Mouse (Mus musculus) spleen, postnatal 36 days (tissue): ENCODE measurements at regions not wholly inside any gene's neighbourhood (a gene's known extent, or its start where the extent isn't known, plus 50 kb on each side); places are given as distances from the start of the nearest gene placed in this dataset.
A peak's percentile ranks its signal among the peaks of the same experiment; 100 is the strongest.

Source experiments
- DNase-seq, 2 experiments: peaks; one replicate each; pipeline ENCODE4 v3.0.0; 2022; ENCODE audit warnings: low spot score in 2 of 2, mixed read lengths in 1 of 2

DNA sequence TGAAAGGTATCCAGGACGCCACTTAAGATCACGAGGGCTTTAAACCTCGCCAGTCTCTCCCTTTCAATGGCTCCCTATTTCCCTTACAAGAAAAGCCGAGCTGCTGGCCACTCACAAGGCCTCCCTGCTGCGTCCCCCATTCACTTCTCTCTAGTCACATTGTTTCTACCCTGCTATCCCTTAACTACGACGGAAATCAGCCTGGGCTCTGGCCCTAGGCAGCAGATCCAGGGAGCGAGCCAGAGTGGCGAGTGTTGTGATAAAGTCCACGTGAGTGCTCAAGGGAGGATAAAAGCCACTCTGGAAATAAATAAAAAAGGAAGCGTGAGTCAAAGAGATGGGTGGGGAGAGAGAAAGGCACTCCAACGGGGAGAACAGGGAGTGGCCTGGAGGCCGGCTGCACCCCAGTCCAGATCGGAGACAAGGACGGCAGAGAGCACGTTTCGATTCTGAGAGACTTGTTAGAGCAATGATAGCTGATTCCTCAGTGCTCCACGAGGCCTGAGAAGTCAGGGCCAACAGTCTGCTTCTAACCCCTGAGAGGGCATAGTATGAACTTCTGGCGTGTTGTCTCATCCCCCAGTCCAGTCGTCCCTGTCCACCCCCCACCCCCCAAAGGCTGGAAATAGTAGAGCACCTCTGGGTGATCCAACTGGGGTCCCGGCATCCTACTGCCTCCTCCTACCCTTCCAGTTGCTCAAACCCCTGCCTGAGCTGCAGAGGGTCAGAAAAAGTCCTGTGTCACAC, 84.8 kb upstream of the Calm2 start:
- no peak for DNase-seq

DNA sequence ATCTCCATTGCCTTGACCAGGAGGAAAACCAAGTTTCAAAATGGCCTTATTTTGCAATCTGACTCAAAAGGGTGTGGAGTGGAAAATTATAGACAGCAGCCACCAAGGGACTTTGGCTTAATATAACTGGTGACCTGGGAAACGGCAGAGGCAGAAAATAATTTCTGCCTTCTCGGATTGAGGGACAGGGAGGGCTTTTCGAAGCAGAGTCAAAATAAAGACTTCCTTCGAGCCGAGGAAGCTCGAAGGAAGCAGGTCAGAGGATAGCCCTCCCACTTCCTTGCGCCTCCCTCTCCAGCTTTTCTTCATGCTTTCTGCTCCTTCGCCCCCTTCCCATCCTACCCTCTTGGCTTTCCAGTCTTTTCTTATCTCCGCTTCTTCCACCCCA, 85.4 kb upstream of the Calm2 start:
- DNase-seq = no peak

DNA sequence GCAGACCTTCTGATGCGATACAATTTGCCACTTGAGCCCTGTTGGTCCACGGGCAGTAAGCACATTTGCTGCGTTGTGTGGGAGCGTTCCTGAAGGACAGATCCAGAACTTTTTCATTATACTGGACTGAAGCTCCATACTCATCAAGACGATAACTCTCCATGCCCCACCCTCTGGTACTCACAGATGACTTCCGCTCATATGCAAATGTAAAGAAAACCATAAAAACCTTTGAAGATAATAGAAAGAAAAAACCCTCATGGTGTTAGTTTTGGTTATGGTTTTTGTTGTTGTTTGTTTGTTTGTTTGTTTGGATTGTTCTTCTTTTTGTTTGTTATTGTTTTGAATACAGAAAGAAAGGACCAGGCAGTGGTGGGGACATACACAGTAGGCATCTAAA, 86.0 kb upstream of the Calm2 start:
- DNase-seq = no peak

DNA sequence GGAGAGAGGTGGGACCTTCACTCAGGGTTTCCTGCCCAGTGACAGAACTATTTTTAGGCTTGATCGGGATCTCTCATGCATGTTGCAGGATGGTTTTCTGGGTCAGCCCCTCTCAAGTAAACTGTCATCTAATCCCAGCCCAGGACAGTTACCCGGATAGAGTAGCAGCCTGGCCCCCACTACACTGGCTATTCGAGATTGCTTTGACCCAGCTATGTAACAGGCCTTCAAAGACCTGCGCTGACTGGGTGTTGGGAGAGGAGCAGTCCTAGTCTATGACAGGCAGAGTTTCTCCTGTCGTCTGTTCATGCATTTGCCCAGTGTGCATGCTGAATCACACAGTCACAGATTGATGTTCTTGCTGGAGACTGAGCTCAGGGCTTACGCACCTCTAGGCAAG, 86.2 kb upstream of the Epcam start:
- no peak for DNase-seq

DNA sequence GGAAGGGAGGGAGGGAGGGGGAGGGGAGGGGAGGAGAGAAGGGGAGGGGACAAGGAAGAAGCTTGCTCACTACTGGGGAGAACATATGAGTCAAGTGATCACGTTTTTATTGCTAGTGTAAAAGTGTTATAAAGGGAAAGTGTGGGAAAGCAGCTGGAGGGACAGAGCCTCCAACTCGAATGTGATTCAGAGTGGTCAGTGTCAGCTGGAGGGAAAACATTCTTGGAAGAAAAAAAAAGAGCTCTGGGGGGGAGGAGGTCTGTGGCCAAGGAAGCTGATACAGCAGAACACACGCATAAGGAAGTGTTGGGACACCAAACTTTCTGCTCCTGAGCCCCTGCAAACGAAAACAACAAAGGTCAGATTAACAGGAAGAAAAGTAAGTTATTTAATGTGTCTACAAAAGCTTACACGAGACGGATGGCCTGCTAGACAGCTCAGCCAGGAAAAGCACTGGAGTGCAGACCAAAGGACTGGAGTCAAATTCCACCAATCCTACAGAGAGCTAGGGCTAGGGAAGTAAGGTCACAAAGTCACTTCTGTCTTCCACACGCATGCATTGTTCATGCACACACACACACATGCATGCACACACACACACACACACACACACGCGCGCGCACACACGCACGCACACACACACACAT, 85.1 kb upstream of the Epcam start:
- no peak for DNase-seq

DNA sequence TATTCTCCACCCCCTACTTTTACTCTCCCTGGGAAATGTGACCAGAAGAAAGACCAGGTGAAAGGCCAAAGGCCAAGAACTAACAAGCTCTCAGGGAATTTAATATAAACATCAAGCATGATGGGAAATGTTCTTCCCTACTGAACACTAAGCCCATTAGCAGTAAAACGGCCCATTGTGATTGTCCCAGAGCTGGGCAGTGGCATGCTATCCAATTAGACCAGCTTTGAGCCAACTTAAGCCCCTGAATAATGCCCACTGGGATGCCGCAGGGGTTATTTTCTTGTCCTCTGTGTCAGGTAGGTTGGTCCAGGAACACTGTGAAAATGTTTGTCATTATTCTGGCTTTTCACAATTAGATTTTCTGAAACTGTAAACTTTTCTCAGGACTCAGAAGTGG, 81.2 kb upstream of the Epcam start:
- no peak for DNase-seq

DNA sequence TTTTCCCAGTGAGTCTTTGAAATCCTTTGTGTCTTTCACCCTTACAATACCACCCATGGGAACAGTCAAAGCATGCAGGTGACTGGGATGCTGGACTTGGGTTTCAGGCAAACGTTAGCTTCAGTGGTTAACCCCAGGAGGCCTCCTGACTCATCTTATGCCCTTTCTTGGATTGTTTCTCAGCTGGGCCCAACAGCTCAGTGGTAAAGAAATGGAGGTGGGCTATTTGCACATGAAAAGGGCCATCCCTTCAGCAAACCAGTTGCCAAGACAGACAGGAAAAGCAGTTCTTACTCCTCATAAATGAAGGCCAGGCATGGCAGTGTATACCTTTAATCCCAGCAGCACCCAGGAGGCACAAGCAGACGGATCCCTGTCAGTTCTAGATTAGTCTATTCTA, 77.4 kb upstream of the Epcam start:
- DNase-seq = no peak

DNA sequence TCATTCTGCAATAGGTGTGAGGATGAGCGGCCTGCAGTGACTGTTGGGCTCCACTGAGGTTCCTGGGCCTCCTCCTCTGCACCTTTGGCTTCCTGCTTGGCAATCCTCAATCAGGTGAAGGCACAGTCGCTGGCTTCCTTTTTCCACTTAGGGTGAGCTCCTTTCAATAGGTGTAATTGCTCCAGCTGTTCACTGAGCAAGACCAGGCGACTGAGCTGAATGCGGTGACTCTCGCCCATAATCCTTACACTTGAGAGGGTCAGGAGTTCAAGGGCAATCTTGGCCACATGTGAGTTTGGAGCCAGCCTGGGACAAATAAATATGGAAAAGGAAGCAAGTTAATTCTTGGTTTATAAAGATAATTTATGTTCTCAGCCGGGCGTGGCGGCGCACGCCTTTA, 76.1 kb upstream of the Epcam start:
- DNase-seq = no peak

DNA sequence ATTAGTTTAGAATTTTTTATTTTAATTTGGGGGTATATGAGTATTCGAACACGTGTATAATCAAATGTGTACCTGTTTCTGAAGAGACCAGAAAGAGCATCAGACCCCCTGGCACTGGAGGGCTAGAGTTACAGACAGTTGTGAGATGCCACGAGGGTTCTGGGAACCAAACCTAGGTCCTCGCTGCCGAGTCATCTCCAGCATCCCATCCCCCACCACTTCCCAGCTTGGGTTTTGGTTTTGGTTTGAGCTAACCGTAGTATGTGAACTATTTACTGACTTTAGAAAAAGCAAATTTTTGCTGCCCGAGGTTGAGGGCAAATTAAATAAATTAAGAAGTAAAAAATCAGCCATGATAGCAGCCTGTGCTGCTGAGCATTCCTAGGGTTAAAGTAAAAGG, 74.9 kb upstream of the Epcam start:
- DNase-seq = no peak

DNA sequence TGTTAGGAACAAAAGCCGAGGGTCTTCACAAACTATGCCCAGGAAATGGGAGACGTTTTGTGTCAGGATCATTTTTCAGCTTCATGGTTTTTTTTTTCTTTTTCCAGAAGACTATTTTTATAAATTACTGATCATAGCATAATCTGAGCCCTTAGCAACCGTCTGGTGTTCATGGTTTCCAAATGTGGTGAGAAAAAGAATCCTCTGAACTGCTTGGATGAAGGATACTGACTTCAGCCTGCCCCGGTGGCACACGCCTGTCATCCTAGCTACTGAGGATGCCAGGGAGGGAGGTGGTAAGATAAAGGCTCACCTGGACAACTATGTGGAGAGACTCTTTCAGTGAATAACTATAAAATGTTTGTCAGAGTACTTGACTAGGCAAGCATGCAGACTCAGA, 72.4 kb upstream of the Epcam start:
- DNase-seq = no peak

DNA sequence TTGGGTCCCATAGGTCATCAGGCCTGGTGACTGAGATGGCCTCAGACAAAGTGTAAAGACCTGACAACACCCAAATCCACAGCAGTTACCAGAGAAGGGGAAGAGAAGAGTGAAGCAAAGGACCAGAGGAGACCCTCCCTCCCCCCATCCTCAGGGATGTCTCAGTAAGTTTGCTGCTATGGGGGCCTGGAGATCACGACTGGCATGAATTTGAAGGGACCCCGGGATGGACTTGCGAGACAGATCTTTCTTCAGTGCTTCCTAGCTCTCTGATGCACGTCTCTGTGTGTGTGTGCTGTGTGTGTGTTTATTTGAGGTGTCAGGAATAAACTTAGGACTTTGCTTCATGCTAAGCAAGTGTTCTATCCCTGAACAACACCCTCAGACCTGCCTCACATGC, 70.1 kb upstream of the Epcam start:
- no peak for DNase-seq

DNA sequence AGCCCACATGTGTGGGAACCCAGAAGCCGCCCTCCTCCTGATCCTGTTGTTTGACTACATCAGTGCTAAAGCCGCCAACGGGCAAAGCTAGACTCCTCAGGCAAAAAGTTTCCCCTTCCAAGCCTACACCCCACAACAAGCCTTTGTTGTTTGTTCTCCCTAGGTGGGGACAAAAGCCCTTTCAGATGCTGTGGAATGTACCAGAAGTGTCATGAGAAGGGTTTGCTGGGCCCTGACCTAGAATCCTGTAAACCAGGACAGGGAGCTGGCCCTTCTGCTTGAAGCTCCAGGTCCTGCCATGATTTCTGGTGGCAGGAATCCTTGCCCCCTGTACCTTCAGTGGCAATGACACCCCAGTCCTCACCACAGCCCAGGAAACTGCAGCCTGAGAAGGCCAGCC, 69.5 kb upstream of the Epcam start:
- no peak for DNase-seq

DNA sequence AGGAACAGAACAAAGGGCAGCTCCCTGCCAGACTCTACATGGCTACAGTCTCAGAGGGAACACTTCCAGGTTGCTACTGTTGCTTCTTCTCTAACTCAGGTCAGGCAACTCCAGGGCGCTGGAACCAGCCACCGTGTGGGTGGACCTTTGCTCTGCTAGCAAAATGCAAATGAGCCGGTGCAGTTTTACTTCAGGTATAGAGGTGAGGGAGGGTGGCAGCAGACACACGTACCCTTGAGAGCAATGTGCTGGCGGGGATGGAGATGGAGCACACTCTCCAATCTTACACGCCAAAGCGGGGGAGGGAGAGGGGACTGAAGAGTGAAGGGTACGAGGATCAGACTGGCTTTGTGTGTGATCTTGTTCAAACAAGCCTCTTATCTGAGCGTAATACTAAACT, 68.8 kb upstream of the Epcam start:
- DNase-seq = no peak

DNA sequence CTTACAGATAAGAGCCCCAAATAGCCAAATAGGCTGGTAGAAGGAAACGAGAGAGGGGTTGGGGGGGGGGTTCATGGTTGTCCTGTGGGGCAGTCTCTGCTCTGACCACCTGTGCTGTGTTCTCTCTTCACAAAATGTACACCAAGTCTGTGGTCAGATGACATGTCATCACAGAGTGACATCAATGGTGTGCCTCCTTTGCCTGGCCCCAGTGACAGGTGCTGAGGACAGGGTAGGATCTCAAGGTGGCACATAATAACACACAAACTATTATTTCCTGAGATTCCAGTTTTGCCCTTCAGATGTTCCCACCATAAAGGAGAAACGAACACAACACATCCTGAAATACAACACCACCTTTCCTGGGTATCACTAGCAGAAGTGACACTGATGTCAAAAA, 68.3 kb upstream of the Epcam start:
- DNase-seq = no peak

DNA sequence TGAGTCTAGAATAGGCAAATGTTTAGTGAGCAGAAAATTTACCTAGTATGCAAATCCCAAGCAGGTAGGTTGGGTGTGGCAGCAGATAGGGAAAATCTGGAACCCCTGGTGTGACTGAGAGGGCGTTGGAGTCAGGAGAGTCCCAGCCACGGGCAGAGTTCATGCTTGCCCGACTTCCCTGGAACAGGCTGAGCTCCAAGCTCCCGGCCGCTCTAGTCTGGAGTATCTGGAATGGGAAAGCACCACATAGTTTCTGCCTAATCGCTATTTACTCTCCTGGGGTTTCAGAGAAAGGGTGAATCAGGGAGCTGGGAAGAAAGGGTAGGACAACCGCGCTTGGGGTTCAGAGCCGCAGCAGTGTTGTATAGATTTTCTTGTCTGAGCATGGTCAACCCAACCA, 65.8 kb upstream of the Epcam start:
- no peak for DNase-seq

DNA sequence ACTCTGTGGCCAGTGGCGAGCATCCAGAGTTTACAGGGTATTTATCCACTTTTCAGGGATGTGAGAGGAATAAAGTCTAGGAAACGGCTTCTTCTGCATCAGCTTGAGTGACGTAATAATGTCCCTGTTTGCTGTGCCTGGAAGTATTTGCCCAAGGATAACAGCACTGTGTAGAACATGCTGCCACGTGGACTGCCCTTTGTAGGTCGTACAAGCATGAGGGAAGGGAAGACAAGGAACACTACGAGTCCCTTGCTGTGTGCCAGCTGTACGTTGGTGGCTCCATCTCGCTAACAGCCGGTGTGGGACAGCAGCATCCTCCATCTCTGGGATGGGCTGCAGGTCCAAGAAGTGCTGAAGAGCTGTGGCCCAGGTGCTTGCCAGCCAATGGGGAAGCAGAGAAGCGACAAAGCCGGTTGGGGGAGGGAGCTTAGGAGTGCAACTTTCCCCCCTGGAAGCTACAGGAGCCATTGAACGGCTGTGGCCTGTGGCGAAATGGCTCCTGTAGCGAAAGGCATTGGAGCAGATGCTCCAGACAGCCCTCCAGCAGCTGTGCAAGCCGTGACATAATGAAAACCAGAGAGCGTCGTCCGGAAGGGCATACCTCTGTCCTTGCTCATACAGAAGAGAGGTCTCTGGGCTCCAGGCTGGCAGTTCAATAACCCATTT, 65.0 kb upstream of the Epcam start:
- no peak for DNase-seq

DNA sequence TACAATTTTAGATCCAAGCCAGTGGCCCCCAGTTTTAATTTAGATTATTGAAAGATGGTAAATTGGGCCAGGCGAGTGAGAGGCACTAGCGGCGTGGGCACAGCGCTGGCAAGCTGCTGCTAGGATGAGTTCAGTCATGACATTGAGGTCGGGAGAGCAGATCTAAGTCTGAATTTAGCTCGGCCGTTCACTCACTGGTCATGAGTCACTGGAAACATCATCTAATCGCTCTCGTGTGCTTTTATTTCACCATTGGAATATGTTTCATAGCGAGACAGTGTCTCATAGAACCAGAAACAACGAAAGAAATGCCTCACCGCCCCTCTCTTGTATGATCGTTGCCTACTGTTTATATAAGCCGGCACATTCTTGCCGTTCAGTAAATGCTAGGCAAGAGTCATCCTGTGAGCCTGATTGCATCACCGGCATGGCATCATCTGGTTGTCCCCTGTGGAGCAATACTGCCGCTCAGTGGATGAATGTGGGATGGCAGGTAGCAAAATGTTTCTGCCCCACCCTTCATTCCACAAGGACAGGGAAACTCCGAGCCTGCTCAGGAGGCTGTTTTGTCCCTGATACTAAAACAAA, 64.3 kb upstream of the Epcam start:
- DNase-seq = peak; percentile 71 to 80

DNA sequence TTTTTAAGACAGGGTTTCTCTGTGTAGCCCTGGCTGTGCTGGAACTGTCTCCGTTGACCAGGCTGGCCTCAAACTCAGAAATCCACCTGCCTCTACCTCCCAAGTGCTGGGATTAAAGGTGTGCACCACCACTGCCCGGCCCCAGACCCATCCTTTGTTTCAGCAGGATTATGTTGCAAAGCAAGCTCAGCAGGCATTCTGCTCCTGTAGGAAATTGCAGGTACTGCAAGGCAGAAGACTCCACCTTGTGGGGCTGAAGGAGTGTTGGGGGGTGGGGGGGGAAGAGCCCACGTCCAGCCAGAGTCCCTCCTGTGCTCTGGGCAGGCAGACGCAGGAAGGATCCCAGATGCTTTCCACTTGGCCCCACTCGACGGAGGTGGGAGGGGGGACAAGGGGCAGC, 52.2 kb upstream of the Epcam start:
- DNase-seq = no peak

DNA sequence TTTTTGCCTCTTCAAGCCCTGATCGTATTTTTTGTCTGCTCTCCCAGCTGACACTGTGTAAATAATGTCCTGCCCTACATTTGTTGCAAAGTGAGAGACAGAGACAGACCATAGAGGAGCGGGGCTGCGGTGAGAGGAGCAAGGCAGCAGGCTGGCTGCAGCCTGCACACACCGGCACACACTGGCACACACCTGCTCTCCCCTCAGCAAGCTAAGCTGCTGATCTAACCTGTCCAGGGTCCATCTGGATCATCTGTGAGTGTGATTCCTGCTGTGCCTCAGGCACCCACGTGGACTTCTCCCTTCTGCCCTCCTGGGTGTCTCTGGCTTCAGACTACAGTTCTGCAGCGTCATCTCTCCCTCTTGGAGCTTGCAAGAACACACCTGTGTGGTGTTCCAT, 50.4 kb upstream of the Epcam start:
- no peak for DNase-seq
